Mouse (Mus musculus) right cerebral cortex, adult 2 months (tissue): ENCODE data around the gene Tmem209.

ENCODE experiments used
- DNase-seq, 2 experiments: peaks; one replicate each; pipeline ENCODE4 v3.0.0; 2021 to 2022; ENCODE audit warnings: low spot score in 2 of 2

The Tmem209 gene

GRCm38 (mm10) chr6:30509265-30510239, at the start of gene Tmem209, which contains the start of gene Ssmem1:
Gene Tmem209 (minus strand): TSS chr6:30509783.
Gene Ssmem1 (plus strand): TSS chr6:30509849.
- peak; percentile 99 for DNase-seq

GRCm38 (mm10) chr6:30556080-30556479, 46.5 kb upstream of the Tmem209 start:
- no peak for DNase-seq

- no peak for DNase-seq
Observed at GRCm38 (mm10) chr6:30554621-30555170, 45.1 kb upstream of the Tmem209 start.

- no peak for DNase-seq
Observed at GRCm38 (mm10) chr6:30554092-30554491, 44.5 kb upstream of the Tmem209 start.

GRCm38 (mm10) chr6:30553381-30554010, 43.9 kb upstream of the Tmem209 start:
- DNase-seq: peak in 1 of 2 experiments; percentile 23

GRCm38 (mm10) chr6:30552628-30553027, 43.0 kb upstream of the Tmem209 start:
- DNase-seq: no peak

- DNase-seq: no peak
Observed at GRCm38 (mm10) chr6:30551644-30552580, 42.3 kb upstream of the Tmem209 start.

- DNase-seq: no peak
Observed at GRCm38 (mm10) chr6:30551193-30551515, 41.6 kb upstream of the Tmem209 start.

GRCm38 (mm10) chr6:30550496-30551192, 41.1 kb upstream of the Tmem209 start:
- DNase-seq: no peak

- DNase-seq: peak in 1 of 2 experiments; percentile 22
Observed at GRCm38 (mm10) chr6:30549231-30549761, 39.7 kb upstream of the Tmem209 start.

GRCm38 (mm10) chr6:30547656-30548306, 38.2 kb upstream of the Tmem209 start:
- DNase-seq: no peak

- no peak for DNase-seq
Observed at GRCm38 (mm10) chr6:30547274-30547645, 37.7 kb upstream of the Tmem209 start.

GRCm38 (mm10) chr6:30546571-30547273, 37.1 kb upstream of the Tmem209 start:
- DNase-seq: peak; percentile 41 to 43

- DNase-seq: peak; percentile 43 to 47
Observed at GRCm38 (mm10) chr6:30545689-30546088, 36.1 kb upstream of the Tmem209 start.

GRCm38 (mm10) chr6:30543851-30544250, 34.3 kb upstream of the Tmem209 start:
- no peak for DNase-seq

- no peak for DNase-seq
Observed at GRCm38 (mm10) chr6:30543077-30543476, 33.5 kb upstream of the Tmem209 start.

GRCm38 (mm10) chr6:30542277-30542676, 32.7 kb upstream of the Tmem209 start:
- no peak for DNase-seq

GRCm38 (mm10) chr6:30541009-30541799, 31.6 kb upstream of the Tmem209 start, which contains the start of gene Cpa2:
Gene Cpa2 (plus strand): TSS chr6:30541582.
- DNase-seq: no peak
